Mouse (Mus musculus) common myeloid progenitor, adult 5-6 weeks (primary cell): Measurements from ENCODE around the gene Trim43a. TPM values are rescaled to one million over a fixed set of nuclear protein-coding genes. Genes with fewer than 3 reads are reported as not detected.

Experiments used
- total RNA-seq: library from RNA; stranded (forward); fragments of 200-1000, 187-1606 nt; gene quantifications from 2 replicates; pipeline ENCODE4 v1.2.3, GENCODE M21; 2017

Trim43a gene
- total RNA-seq, 1 experiment from 2014 or later: not detected

Other genes with a start within 250 kb of the Trim43a start
- 15.8 and 25.7 TPM in 2 replicates for gene Snx14, start 141.9 kb upstream of the Trim43a start, total RNA-seq
- gene Gm20537, start 124.3 kb upstream of the Trim43a start, total RNA-seq: not detected in 2 replicates
- 305 and 315 TPM in 2 replicates for gene Syncrip, start 98.3 kb upstream of the Trim43a start, total RNA-seq
- 10.4 and 11.4 TPM in 2 replicates for gene Zfp949, start 32.9 kb upstream of the Trim43a start, total RNA-seq
- 14.5 and 38.9 TPM in 2 replicates for gene Mthfsl, start 139.4 kb downstream of the Trim43a start, total RNA-seq
- not detected in 2 replicates for gene Bcl2a1d, start 151.0 kb downstream of the Trim43a start, total RNA-seq